Mouse (Mus musculus): Measurements from ENCODE around the gene Piga.

- TF ChIP-seq TAL1 (IDR thresholded peaks at IDR 0.05; ENCODE audit: low read length): no peak
- TF ChIP-seq GATA1 (IDR thresholded peaks at IDR 0.05; ENCODE audit: low read length): no peak
These were observed 12.0 kb downstream of the Piga start for GRCm38 (mm10) chrX:164431541-164431940.

Measured in erythroblast, embryonic 14.5 days (primary cell).